Mouse (Mus musculus) thymus, postnatal 10 days (tissue): ENCODE measurements at regions not wholly inside any gene's neighbourhood (a gene's known extent, or its start where the extent isn't known, plus 50 kb on each side); places are given as distances from the start of the nearest gene placed in this dataset.

Experiments
- DNase-seq, 2 experiments: peaks; one replicate each; pipeline ENCODE4 v3.0.0; 2021; ENCODE audit warnings: low spot score in 2 of 2

- no peak for DNase-seq
These were observed 201.0 kb downstream of the Suds3 start for GRCm38 (mm10) chr5:116914876-116915275.

- no peak for DNase-seq
These were observed 215.1 kb downstream of the Suds3 start for GRCm38 (mm10) chr5:116900846-116901245.

GRCm38 (mm10) chr5:116897391-116897790 is 218.5 kb downstream of the Suds3 start:
- no peak for DNase-seq

- no peak for DNase-seq
These were observed 220.7 kb downstream of the Suds3 start for GRCm38 (mm10) chr5:116895036-116895783.

GRCm38 (mm10) chr5:116894575-116894974 is 221.3 kb downstream of the Suds3 start:
- DNase-seq, result no peak

GRCm38 (mm10) chr5:116892877-116893276 is 223.0 kb downstream of the Suds3 start:
- DNase-seq, result no peak

GRCm38 (mm10) chr5:116889224-116889623 is 226.7 kb downstream of the Suds3 start:
- no peak for DNase-seq

GRCm38 (mm10) chr5:116886181-116887136 is 229.5 kb downstream of the Suds3 start:
- no peak for DNase-seq

- DNase-seq, result no peak
These were observed 236.2 kb downstream of the Suds3 start for GRCm38 (mm10) chr5:116879761-116880160.

GRCm38 (mm10) chr5:116874941-116875340 is 241.0 kb downstream of the Suds3 start:
- no peak for DNase-seq

- no peak for DNase-seq
These were observed 247.8 kb downstream of the Suds3 start for GRCm38 (mm10) chr5:116868115-116868514.

GRCm38 (mm10) chr5:116864275-116864674 is 251.6 kb downstream of the Suds3 start:
- DNase-seq, result no peak

GRCm38 (mm10) chr5:116852691-116853090 is 261.1 kb upstream of the Srrm4 start:
- no peak for DNase-seq

- DNase-seq, result no peak
These were observed 240.3 kb upstream of the Srrm4 start for GRCm38 (mm10) chr5:116831874-116832273.

- no peak for DNase-seq
These were observed 238.2 kb upstream of the Srrm4 start for GRCm38 (mm10) chr5:116829771-116830170.

- no peak for DNase-seq
These were observed 231.6 kb upstream of the Srrm4 start for GRCm38 (mm10) chr5:116823260-116823659.

GRCm38 (mm10) chr5:116822141-116822540 is 230.5 kb upstream of the Srrm4 start:
- DNase-seq, result no peak

- no peak for DNase-seq
These were observed 218.2 kb upstream of the Srrm4 start for GRCm38 (mm10) chr5:116809799-116810198.

- no peak for DNase-seq
These were observed 217.6 kb upstream of the Srrm4 start for GRCm38 (mm10) chr5:116809001-116809759.

- no peak for DNase-seq
These were observed 205.8 kb upstream of the Srrm4 start for GRCm38 (mm10) chr5:116797460-116797859.

GRCm38 (mm10) chr5:116795169-116795568 is 203.6 kb upstream of the Srrm4 start:
- no peak for DNase-seq

- no peak for DNase-seq
These were observed 198.8 kb upstream of the Srrm4 start for GRCm38 (mm10) chr5:116790419-116790818.
